Mouse (Mus musculus): ENCODE results near the gene 4921536K21Rik.

DNA sequence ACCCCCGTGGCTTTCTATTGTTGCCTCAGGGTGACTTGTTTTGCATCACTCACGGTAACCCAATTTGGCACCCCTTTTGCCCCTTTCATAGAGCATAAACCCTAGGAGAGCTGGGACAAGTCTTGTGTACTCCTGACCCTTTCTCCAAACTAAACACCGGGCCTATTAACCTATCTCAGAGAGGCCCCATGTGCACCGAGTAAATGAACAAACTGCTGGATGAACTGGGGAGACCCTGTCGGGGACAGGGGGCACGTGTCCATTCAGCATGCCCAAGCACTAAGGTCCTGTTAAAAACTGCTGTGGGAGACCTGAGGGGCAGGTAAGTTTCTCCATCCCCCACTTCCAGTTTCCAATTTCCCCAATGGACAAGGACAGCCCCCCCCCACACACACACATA is 36.0 kb upstream of the 4921536K21Rik start:
- TF ChIP-seq CTCF (IDR thresholded peaks at IDR 0.05; ENCODE audit: control insufficient read depth, insufficient read depth, insufficient replicate concordance, low read depth, low read length) (no peak), POLR2A (IDR thresholded peaks at IDR 0.05; ENCODE audit: control insufficient read depth, low read depth, low read length) (no peak)

Measured in testis, adult 2 months (tissue).